Mouse (Mus musculus) heart, embryonic 11.5 days (tissue): ENCODE measurements around the gene U2af2. TPM values are rescaled to one million over a fixed set of nuclear protein-coding genes. Genes with fewer than 3 reads are reported as not detected.

Experiments
- ATAC-seq: fragments of 200-750 bp; cut with Nextera tagmentation; replicated peaks from 2 replicates; pipeline ENCODE4 v1.8.0; 2017; ENCODE audit warnings: moderate library complexity; ENCODE audit not compliant: insufficient number of reproducible peaks, low FRiP score, low TSS enrichment
- H3K27ac ChIP-seq: fragments of 300-500 bp; sonication (generic); 2 replicates; pipeline ENCODE4 v1.5.1; 2014; ENCODE audit warnings: mild to moderate bottlenecking, low read depth, low read length
- H3K27me3 ChIP-seq: fragments of 300-500 bp; sonication (generic); 2 replicates; pipeline ENCODE4 v1.6.1; 2014; ENCODE audit warnings: mild to moderate bottlenecking, low read length, mixed read lengths; ENCODE audit not compliant: control insufficient read depth, insufficient read depth
- H3K36me3 ChIP-seq: fragments of 300-500 bp; sonication (generic); 2 replicates; pipeline ENCODE4 v1.6.1; 2014; ENCODE audit warnings: mild to moderate bottlenecking, low read length, moderate library complexity, mixed read lengths; ENCODE audit not compliant: control insufficient read depth, insufficient read depth
- H3K4me1 ChIP-seq: fragments of 300-500 bp; sonication (generic); 2 replicates; pipeline ENCODE4 v1.6.1; 2014; ENCODE audit warnings: low read length; ENCODE audit not compliant: control insufficient read depth, insufficient read depth
- H3K4me2 ChIP-seq: fragments of 300-500 bp; sonication (generic); 2 replicates; pipeline ENCODE4 v1.6.1; 2014; ENCODE audit warnings: mild to moderate bottlenecking, moderate library complexity
- H3K4me3 ChIP-seq: fragments of 300-500 bp; sonication (generic); 2 replicates; pipeline ENCODE4 v1.5.1; 2014; ENCODE audit warnings: low read depth, low read length
- H3K9ac ChIP-seq: fragments of 300-500 bp; sonication (generic); 2 replicates; pipeline ENCODE4 v1.6.1; 2014; ENCODE audit warnings: mild to moderate bottlenecking, low read depth, low read length, moderate library complexity
- H3K9me3 ChIP-seq: fragments of 300-500 bp; sonication (generic); replicated peaks from 2 replicates; pipeline ENCODE4 v1.6.1; 2016; ENCODE audit warnings: low read length; ENCODE audit not compliant: control insufficient read depth
- WGBS: fragments of 180-500 bp; shearing (Covaris S2); extraction: QIAGEN DNeasy Blood & Tissue Kit; methylation state at CpG from one replicate; pipeline ENCODE4 v1.1.7; 2014; ENCODE audit not compliant: insufficient replicate concordance; 5-methylcytosine and 5-hydroxymethylcytosine counted together
- polyA plus RNA-seq: library from polyadenylated mRNA; unstranded; fragments of >200 nt; fragmentation: Nextera tagmentation; extraction: Ambion mirVana; gene quantifications from 2 replicates; pipeline ENCODE4 v1.2.1, GENCODE M21; 2014

U2af2 gene
- polyA plus RNA-seq, 1 experiment from 2014 or later: 85.5 TPM

GRCm38 (mm10) chr7:5031496-5031895 lies 30.4 kb upstream of the U2af2 start:
- Histone ChIP-seq H3K4me1 (no peaks in the 10 kb centered on the region), H3K4me2 (no peak overlapping the region), H3K36me3 (peaks cover 77% of the 10 kb centered on the region), H3K27me3 (no peaks in the 10 kb centered on the region), H3K9me3 (peaks cover 40% of the 10 kb centered on the region), H3K9ac (no peak overlapping the region), H3K4me3 (no peak overlapping the region), H3K27ac (no peak overlapping the region)
- 72% methylated on average over 46 of the region's 46 CpGs for WGBS
- ATAC-seq: no peak

- Histone ChIP-seq H3K4me3 (no peak within 1 kb of the TSS), H3K9me3 (peaks cover 36% of the 10 kb centered on the region), H3K4me2 (no peak within 1 kb of the TSS), H3K4me1 (peaks cover 4% of the 10 kb centered on the region; the same call in 1 of the 2 replicates), H3K9ac (no peak within 1 kb of the TSS), H3K27ac (no peak within 1 kb of the TSS), H3K27me3 (no peaks in the 10 kb centered on the region), H3K36me3 (peaks cover 68% of the 10 kb centered on the region)
- WGBS: 94% methylated on average over 3 of the region's 3 CpGs
- no peak for ATAC-seq
Measured at GRCm38 (mm10) chr7:5033818-5034217, 28.1 kb upstream of the U2af2 start, which contains the start of gene 4632433K11Rik. 4632433K11Rik (plus strand) TSS chr7:5034118.

- peaks cover 49% of the 10 kb centered on the region for H3K36me3 ChIP-seq
Measured at GRCm38 (mm10) chr7:5035628-5036027, 26.3 kb upstream of the U2af2 start.

GRCm38 (mm10) chr7:5036136-5036535 lies 25.8 kb upstream of the U2af2 start:
- no peak overlapping the region for H3K27ac ChIP-seq
- no peaks in the 10 kb centered on the region for H3K27me3 ChIP-seq
- H3K9ac ChIP-seq: no peak overlapping the region
- peaks cover 13% of the 10 kb centered on the region for H3K9me3 ChIP-seq
- ATAC-seq: no peak
- H3K36me3 ChIP-seq: peaks cover 44% of the 10 kb centered on the region
- peaks cover 4% of the 10 kb centered on the region; the same call in 1 of the 2 replicates for H3K4me1 ChIP-seq
- 83% methylated on average over 9 of the region's 9 CpGs for WGBS
- no peak overlapping the region for H3K4me2 ChIP-seq
- H3K4me3 ChIP-seq: no peak overlapping the region

More at GRCm38 (mm10) chr7:5035628-5036027, 26.3 kb upstream of the U2af2 start:
- no peak for ATAC-seq
- H3K27ac ChIP-seq: no peak overlapping the region
- no peak overlapping the region for H3K4me3 ChIP-seq
- WGBS: 91% methylated on average over 17 of the region's 17 CpGs
- H3K4me1 ChIP-seq: peaks cover 4% of the 10 kb centered on the region; the same call in 1 of the 2 replicates
- H3K9me3 ChIP-seq: peaks cover 19% of the 10 kb centered on the region
- no peak overlapping the region for H3K4me2 ChIP-seq
- H3K9ac ChIP-seq: no peak overlapping the region
- no peaks in the 10 kb centered on the region for H3K27me3 ChIP-seq

- H3K36me3 ChIP-seq: peaks cover 35% of the 10 kb centered on the region
- H3K9me3 ChIP-seq: peaks cover 5% of the 10 kb centered on the region
- no peak overlapping the region for H3K9ac ChIP-seq
- peaks cover 4% of the 10 kb centered on the region; the same call in 1 of the 2 replicates for H3K4me1 ChIP-seq
- no peaks in the 10 kb centered on the region for H3K27me3 ChIP-seq
- no peak for ATAC-seq
- no peak overlapping the region; the same call in 1 of the 2 replicates for H3K4me2 ChIP-seq
- H3K27ac ChIP-seq: no peak overlapping the region
- 87% methylated on average over 7 of the region's 7 CpGs for WGBS
- no peak overlapping the region; the same call in 1 of the 2 replicates for H3K4me3 ChIP-seq
Measured at GRCm38 (mm10) chr7:5037026-5037425, 24.9 kb upstream of the U2af2 start.

- Histone ChIP-seq H3K9ac (no peak overlapping the region), H3K4me1 (peaks cover 4% of the 10 kb centered on the region; the same call in 1 of the 2 replicates), H3K36me3 (peaks cover 31% of the 10 kb centered on the region), H3K27ac (peak overlapping the region; percentile 89; the same call in 1 of the 2 replicates), H3K4me3 (peak overlapping the region; percentile 62), H3K4me2 (peak overlapping the region; percentile 71), H3K9me3 (peaks cover under 1% of the 10 kb centered on the region), H3K27me3 (no peaks in the 10 kb centered on the region)
- no peak for ATAC-seq
- 78% methylated on average over 8 of the region's 8 CpGs for WGBS
Measured at GRCm38 (mm10) chr7:5037467-5037866, 24.5 kb upstream of the U2af2 start.

GRCm38 (mm10) chr7:5038109-5038732 lies 23.7 kb upstream of the U2af2 start, which contains the start of gene Zfp784:
Zfp784 (minus strand) TSS chr7:5038446.
- 0% methylated on average over 48 of the region's 48 CpGs for whole genome bisulfite sequencing
- H3K27me3 ChIP-seq: no peaks in the 10 kb centered on the region
- peak; percentile 95 for ATAC-seq

GRCm38 (mm10) chr7:5038940-5039339 lies 23.0 kb upstream of the U2af2 start:
- 35% methylated on average over 5 of the region's 5 CpGs for WGBS
- peak overlapping the region; percentile 62 for H3K4me3 ChIP-seq
- H3K27ac ChIP-seq: peak overlapping the region; percentile 89; the same call in 1 of the 2 replicates
- H3K4me2 ChIP-seq: peak overlapping the region; percentile 71
- H3K27me3 ChIP-seq: no peaks in the 10 kb centered on the region
- H3K9me3 ChIP-seq: no peaks in the 10 kb centered on the region
- no peak for ATAC-seq
- peak overlapping the region; percentile 80 for H3K9ac ChIP-seq
- peaks cover 17% of the 10 kb centered on the region for H3K36me3 ChIP-seq
- H3K4me1 ChIP-seq: peaks cover 4% of the 10 kb centered on the region; the same call in 1 of the 2 replicates

More at GRCm38 (mm10) chr7:5038109-5038732, 23.7 kb upstream of the U2af2 start, which contains the start of gene Zfp784:
- Histone ChIP-seq H3K4me3 (peak within 1 kb of the TSS; percentile 62), H3K4me2 (peak within 1 kb of the TSS; percentile 71), H3K9ac (peak within 1 kb of the TSS; percentile 80), H3K9me3 (no peaks in the 10 kb centered on the region), H3K27ac (peak within 1 kb of the TSS; percentile 89), H3K36me3 (peaks cover 24% of the 10 kb centered on the region), H3K4me1 (peaks cover 4% of the 10 kb centered on the region; the same call in 1 of the 2 replicates)
